Mouse (Mus musculus) limb, embryonic 12.5 days (tissue): ENCODE measurements around the gene Prox2. TPM values are rescaled to one million over a fixed set of nuclear protein-coding genes. Genes with fewer than 3 reads are reported as not detected.

Source experiments
- ATAC-seq: fragments of 200-750 bp; cut with Nextera tagmentation; 2 replicates; pipeline ENCODE4 v1.8.0; 2017; ENCODE audit warnings: low read depth, moderate TSS enrichment; ENCODE audit not compliant: insufficient number of reproducible peaks, insufficient read depth, low FRiP score, low TSS enrichment
- H3K27ac ChIP-seq: fragments of 300-500 bp; sonication (generic); 2 replicates; pipeline ENCODE4 v1.5.1; 2016; ENCODE audit warnings: mild to moderate bottlenecking, moderate library complexity
- H3K27me3 ChIP-seq: fragments of 300-500 bp; sonication (generic); 2 replicates; pipeline ENCODE4 v1.6.1; 2016; ENCODE audit warnings: mild to moderate bottlenecking, moderate library complexity
- H3K36me3 ChIP-seq: fragments of 300-500 bp; sonication (generic); 2 replicates; pipeline ENCODE4 v1.6.1; 2016; ENCODE audit warnings: mild to moderate bottlenecking, moderate library complexity
- H3K4me1 ChIP-seq: fragments of 300-500 bp; sonication (generic); replicated peaks from 2 replicates; pipeline ENCODE4 v1.6.1; 2016
- H3K4me2 ChIP-seq: fragments of 300-500 bp; sonication (generic); 2 replicates; pipeline ENCODE4 v1.6.1; 2016; ENCODE audit warnings: mild to moderate bottlenecking, moderate library complexity
- H3K4me3 ChIP-seq: fragments of 300-500 bp; sonication (generic); replicated peaks from 2 replicates; pipeline ENCODE4 v1.5.1; 2016; ENCODE audit warnings: mild to moderate bottlenecking
- H3K9ac ChIP-seq: fragments of 300-500 bp; sonication (generic); replicated peaks from 2 replicates; pipeline ENCODE4 v1.6.1; 2016; ENCODE audit warnings: mild to moderate bottlenecking, moderate library complexity
- H3K9me3 ChIP-seq: fragments of 300-500 bp; sonication (generic); 2 replicates; pipeline ENCODE4 v1.6.1; 2016; ENCODE audit warnings: mild to moderate bottlenecking, moderate library complexity
- WGBS: fragments of 180-500 bp; shearing (Covaris S2); methylation state at CpG from one replicate; pipeline ENCODE4 v1.1.7; 2016; 5-methylcytosine and 5-hydroxymethylcytosine counted together
- polyA plus RNA-seq: library from polyadenylated mRNA; unstranded; fragments of >200 nt; fragmentation: Nextera tagmentation; extraction: Ambion mirVana; gene quantifications from 2 replicates; pipeline ENCODE4 v1.2.1, GENCODE M21; 2016

Gene Prox2
- polyA plus RNA-seq, 1 experiment from 2014 or later, result 4.2 TPM

DNA sequence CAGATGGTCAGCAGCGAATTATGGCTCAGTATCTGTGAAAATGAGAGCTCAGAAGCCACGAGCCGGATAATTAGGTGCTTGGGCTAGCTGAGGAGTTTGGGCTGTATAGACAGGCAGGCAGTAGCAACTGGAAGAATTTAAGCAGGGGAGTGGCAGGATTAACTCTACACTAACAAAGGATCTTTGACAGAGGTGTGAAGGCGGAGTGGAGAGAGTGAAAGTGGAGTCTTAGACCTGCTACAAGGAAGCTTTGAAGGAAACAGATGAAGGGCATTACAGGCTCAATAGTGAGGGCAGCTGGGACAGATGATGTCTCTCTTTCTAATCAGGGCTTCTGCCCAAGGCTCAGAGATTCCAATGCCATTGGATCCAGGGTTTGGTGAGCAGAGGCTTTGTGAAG, 1.1 kb downstream of the Prox2 start:
- Histone ChIP-seq H3K9ac (no peak overlapping the region), H3K27ac (no peak overlapping the region), H3K4me2 (peak overlapping the region; percentile 91; the same call in 1 of the 2 replicates), H3K9me3 (no peaks in the 10 kb centered on the region), H3K4me3 (no peak overlapping the region), H3K36me3 (peaks cover 9% of the 10 kb centered on the region; the same call in 1 of the 2 replicates), H3K4me1 (peaks cover 33% of the 10 kb centered on the region), H3K27me3 (no peaks in the 10 kb centered on the region)
- WGBS, result 37% methylated on average over 4 of the region's 4 CpGs
- no peak for ATAC-seq

DNA sequence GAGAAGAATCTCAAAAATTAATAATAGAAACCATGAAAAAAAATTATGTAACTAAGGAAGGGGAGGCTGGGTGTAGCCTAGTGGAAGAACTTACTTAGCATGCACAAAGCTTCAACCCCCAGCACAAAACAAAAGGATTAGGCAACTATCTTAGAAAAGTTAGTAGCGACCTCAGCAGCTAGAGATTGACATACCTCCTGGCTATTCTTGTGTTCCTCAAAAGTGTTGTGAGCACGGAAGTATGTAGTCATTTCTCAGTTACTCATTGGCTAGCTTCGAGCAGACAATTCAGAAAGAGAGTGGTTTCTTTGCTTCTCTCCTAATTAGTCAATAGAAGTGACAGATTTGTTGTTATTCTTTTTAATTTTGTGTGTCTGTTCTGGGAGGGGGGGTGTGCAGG, 1.9 kb downstream of the Prox2 start:
- H3K4me2 ChIP-seq, result no peak overlapping the region
- peaks cover 7% of the 10 kb centered on the region; the same call in 1 of the 2 replicates for H3K36me3 ChIP-seq
- 70% methylated on average over 3 of the region's 3 CpGs for WGBS
- no peak overlapping the region for H3K4me3 ChIP-seq
- H3K9me3 ChIP-seq, result no peaks in the 10 kb centered on the region
- H3K9ac ChIP-seq, result no peak overlapping the region
- peaks cover 33% of the 10 kb centered on the region for H3K4me1 ChIP-seq
- no peaks in the 10 kb centered on the region for H3K27me3 ChIP-seq
- H3K27ac ChIP-seq, result no peak overlapping the region
- no peak for ATAC-seq

DNA sequence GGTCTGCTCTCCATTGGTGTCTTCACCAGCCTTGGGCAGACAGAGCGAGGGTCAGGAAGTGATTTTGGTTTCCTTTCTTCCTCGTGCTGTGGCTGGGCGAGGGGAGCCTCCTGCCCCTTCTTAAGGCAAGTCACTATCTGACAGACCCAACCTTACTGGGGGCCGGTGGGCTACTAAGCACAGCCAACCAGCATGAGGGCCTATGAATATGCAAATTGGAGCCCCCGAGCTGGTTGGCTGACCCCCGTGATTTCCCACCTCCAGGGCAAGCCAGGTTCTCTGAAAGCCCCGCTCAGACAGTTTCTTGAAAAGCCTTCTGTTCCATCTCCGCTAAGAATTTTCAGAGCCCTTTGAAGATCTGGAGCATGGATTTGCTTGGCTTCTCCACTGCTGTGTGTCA, 4.3 kb downstream of the Prox2 start:
- Histone ChIP-seq H3K4me3 (peak overlapping the region; percentile 16; the same call in 1 of the 2 replicates), H3K4me2 (peak overlapping the region; percentile 52), H3K27me3 (no peaks in the 10 kb centered on the region), H3K36me3 (no peaks in the 10 kb centered on the region), H3K9me3 (no peaks in the 10 kb centered on the region), H3K27ac (no peak overlapping the region), H3K4me1 (peaks cover 22% of the 10 kb centered on the region), H3K9ac (0 out of 2 replicates have a peak overlapping the region, but pooled peaks have one; percentile 5)
- WGBS, result 3% methylated on average over 8 of the region's 8 CpGs
- no peak for ATAC-seq

DNA sequence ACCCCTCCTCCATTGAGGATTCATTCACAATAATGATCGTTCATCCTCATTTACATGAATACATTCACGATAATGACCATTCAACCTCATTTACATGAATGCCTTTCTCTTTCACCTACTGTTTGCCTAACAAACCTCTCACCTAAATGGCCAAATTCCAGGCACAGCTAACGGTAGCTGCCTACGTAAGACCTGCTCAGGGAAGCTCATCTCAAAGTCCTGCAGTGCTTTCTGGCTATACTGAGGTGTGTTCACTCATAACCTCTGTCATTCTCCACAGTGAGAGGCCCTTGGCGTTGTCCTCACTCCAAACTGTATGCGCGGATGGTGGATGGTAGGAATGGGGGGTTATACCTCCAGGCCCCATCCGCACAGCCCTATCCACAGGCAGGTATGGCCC, 5.8 kb downstream of the Prox2 start:
- no peaks in the 10 kb centered on the region for H3K27me3 ChIP-seq
- H3K9ac ChIP-seq, result no peak overlapping the region
- ATAC-seq, result no peak
- H3K4me3 ChIP-seq, result no peak overlapping the region
- H3K9me3 ChIP-seq, result no peaks in the 10 kb centered on the region
- no peak overlapping the region for H3K27ac ChIP-seq
- H3K4me1 ChIP-seq, result peaks cover 18% of the 10 kb centered on the region
- 86% methylated on average over 8 of the region's 8 CpGs for WGBS
- no peaks in the 10 kb centered on the region for H3K36me3 ChIP-seq
- H3K4me2 ChIP-seq, result no peak overlapping the region

DNA sequence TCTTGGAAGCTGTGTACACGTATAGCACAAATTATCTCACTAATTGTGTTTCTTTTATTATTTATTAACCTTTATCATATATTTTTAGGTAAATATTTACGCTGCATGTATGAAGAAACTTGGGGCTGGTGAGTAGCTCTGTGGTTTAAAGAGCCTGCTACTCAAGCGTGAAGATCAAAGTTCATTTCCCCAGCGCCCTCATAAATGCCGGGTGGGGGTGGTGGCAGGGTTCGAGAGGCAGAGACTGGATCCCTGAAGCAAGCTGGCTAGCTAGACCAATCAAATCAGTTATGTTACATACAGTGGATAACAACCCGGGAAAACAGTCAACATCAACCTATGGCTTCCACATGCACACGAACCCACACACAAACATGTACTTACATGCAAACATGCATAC, 7.5 kb downstream of the Prox2 start:
- H3K4me3 ChIP-seq, result no peak overlapping the region
- ATAC-seq, result no peak
- no peak overlapping the region for H3K4me2 ChIP-seq
- no peak overlapping the region for H3K27ac ChIP-seq
- no peaks in the 10 kb centered on the region for H3K27me3 ChIP-seq
- H3K4me1 ChIP-seq, result peaks cover 11% of the 10 kb centered on the region; the same call in 1 of the 2 replicates
- H3K9ac ChIP-seq, result no peak overlapping the region
- H3K36me3 ChIP-seq, result no peaks in the 10 kb centered on the region
- 68% methylated on average over 8 of the region's 8 CpGs for WGBS
- no peaks in the 10 kb centered on the region for H3K9me3 ChIP-seq

DNA sequence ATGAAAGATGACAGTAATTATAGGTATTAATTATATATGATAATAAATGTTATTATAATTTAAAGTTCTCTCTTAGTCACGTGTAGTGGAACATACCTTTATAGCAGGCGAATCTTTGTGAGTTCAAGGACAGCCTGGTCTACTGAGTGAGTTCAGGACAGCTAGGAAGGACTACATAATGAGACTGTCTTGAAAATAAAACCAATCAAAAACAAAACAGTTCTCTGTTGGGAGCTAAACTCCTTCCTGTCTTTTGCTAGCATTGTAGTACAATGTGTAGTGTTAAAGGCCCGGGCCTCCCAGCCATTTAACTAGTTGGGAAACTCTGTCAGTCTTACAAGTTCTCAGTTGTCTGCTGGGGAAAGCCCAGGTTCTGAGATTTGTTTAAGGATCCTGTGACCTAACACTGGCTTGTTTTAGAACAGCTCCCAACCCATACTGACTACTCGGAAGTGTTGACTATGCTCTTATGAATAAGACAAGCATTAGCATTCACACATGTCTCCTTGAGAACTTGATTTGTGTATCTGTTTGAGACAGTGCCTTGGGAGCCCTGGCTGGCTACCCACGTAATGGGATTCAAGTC, 8.9 kb downstream of the Prox2 start:
- no peak overlapping the region for H3K9ac ChIP-seq
- no peaks in the 10 kb centered on the region for H3K27me3 ChIP-seq
- H3K4me2 ChIP-seq, result no peak overlapping the region
- no peak overlapping the region for H3K27ac ChIP-seq
- no peak overlapping the region for H3K4me3 ChIP-seq
- no peak for ATAC-seq
- H3K4me1 ChIP-seq, result peaks cover 12% of the 10 kb centered on the region
- no peaks in the 10 kb centered on the region for H3K9me3 ChIP-seq
- no peaks in the 10 kb centered on the region for H3K36me3 ChIP-seq
- WGBS, result 82% methylated on average over 5 of the region's 5 CpGs

DNA sequence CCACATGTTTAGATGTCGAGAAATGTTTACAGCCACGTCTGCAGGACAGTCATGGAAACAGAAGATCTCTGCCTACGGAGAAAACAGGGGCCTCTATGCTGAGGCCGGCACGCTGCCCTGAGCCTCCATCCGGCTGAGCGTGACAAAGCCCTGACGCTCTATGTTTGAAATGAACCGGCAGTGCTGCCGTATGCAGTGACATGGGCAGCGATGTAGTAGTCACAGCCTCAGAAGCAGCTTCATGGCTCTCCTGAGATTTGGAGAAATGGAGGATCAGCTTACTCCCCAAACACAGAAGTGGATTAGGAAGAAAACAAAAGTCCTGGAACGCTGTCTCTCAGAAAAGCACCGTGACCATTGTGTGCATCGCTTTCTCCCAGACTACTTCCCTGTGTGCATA, 9.6 kb downstream of the Prox2 start:
- no peak overlapping the region for H3K9ac ChIP-seq
- no peaks in the 10 kb centered on the region for H3K9me3 ChIP-seq
- no peak overlapping the region for H3K4me3 ChIP-seq
- H3K36me3 ChIP-seq, result no peaks in the 10 kb centered on the region
- H3K4me2 ChIP-seq, result no peak overlapping the region; the same call in 1 of the 2 replicates
- H3K27ac ChIP-seq, result no peak overlapping the region
- 63% methylated on average over 14 of the region's 14 CpGs for WGBS
- H3K4me1 ChIP-seq, result peaks cover 10% of the 10 kb centered on the region
- ATAC-seq, result no peak
- H3K27me3 ChIP-seq, result no peaks in the 10 kb centered on the region

DNA sequence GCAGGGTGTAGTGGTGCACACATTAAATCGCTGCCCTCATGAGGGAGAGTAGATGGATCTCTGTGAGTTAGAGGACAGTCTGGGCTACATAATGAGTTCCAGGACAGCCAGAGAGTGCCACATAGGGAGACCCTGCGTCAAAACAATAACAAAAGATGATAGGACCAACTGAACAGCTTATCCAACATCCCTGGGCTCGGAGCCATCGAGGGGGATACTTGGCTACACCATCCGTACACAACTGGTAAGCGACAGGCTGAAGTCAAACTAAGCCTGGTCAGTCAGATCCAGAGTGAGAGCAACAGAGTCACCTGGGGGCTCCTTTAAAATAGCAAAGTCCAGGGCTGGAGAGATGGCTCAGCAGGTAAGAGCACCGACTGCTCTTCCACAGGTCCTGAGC, 14.7 kb downstream of the Prox2 start:
- H3K27ac ChIP-seq, result no peak overlapping the region
- peaks cover 25% of the 10 kb centered on the region for H3K4me1 ChIP-seq
- no peaks in the 10 kb centered on the region for H3K9me3 ChIP-seq
- ATAC-seq, result no peak
- H3K4me2 ChIP-seq, result no peak overlapping the region
- no peak overlapping the region for H3K9ac ChIP-seq
- H3K27me3 ChIP-seq, result no peaks in the 10 kb centered on the region
- WGBS, result 91% methylated on average over 7 of the region's 7 CpGs
- no peak overlapping the region for H3K4me3 ChIP-seq
- no peaks in the 10 kb centered on the region; the same call in 1 of the 2 replicates for H3K36me3 ChIP-seq

DNA sequence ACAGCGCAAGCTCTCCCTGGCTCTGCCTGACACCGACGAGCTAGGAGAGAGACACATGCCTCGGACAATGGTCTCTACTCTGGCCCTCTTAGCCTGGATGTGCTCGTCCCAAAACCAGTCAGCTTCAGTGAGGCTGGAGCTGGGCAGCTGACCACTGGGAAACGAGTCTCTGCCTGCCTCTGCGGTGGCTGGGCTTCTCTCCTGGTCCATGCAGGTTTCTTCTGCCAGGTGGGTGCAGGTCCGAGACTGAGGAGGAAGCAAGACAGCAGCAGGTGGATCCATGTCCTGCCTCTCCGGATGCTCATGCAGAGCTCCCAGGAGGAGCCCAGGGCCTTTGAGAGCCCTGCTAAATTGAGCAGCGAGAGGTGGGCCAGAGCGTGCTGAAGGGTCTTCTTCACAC, 15.4 kb downstream of the Prox2 start:
- H3K9ac ChIP-seq, result no peak overlapping the region
- H3K9me3 ChIP-seq, result no peaks in the 10 kb centered on the region
- no peak overlapping the region for H3K4me3 ChIP-seq
- no peaks in the 10 kb centered on the region for H3K27me3 ChIP-seq
- H3K27ac ChIP-seq, result no peak overlapping the region
- peaks cover 25% of the 10 kb centered on the region for H3K4me1 ChIP-seq
- no peak for ATAC-seq
- peaks cover 6% of the 10 kb centered on the region; the same call in 1 of the 2 replicates for H3K36me3 ChIP-seq
- WGBS, result 86% methylated on average over 11 of the region's 11 CpGs
- H3K4me2 ChIP-seq, result no peak overlapping the region

DNA sequence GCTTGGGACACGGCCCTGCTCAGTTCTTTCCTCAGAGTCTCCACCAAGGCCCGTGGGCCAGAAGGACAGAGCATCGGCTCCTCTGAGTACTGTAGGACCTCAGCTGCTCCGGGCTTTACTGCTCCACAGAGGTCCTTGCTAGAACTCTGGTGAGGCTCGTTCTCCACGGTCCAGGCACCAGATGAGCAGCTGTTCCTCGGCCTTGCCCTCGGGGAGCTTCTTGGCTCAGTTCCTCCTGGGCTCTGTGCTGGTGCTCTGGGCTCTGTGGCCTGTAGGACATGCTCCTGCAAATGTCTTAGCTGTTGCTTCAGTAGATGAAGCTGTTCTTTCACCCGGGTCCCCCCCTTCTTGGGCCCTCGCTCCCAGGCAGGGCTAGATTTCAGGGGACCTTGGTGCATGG, 15.9 kb downstream of the Prox2 start:
- Histone ChIP-seq H3K36me3 (peaks cover 8% of the 10 kb centered on the region), H3K4me3 (no peak overlapping the region), H3K4me2 (no peak overlapping the region), H3K4me1 (peaks cover 25% of the 10 kb centered on the region), H3K27me3 (no peaks in the 10 kb centered on the region), H3K9ac (no peak overlapping the region), H3K9me3 (no peaks in the 10 kb centered on the region), H3K27ac (peak overlapping the region; percentile 26; the same call in 1 of the 2 replicates)
- 73% methylated on average over 10 of the region's 10 CpGs for WGBS
- no peak for ATAC-seq

DNA sequence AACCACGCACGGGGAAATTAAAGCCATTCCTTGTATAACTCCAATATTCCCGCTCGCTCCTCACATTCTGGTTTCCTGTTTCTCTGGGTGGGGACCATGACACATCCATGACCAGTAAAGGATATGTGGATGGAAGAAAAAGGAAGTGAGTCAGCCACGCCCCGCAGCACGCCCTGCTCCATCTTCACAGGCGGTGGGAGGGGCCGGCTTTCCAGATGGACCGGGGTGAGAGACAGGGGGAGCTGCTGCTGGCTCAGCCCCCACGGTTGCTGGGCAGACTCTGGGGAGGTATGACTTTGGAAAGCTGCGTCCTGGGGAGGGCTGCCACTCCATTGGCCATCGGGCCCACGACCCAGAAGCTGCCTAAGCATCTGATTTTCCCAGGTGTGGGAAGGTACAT, 16.5 kb downstream of the Prox2 start:
- Histone ChIP-seq H3K9me3 (peaks cover 3% of the 10 kb centered on the region; the same call in 1 of the 2 replicates), H3K4me3 (no peak overlapping the region), H3K4me1 (peaks cover 25% of the 10 kb centered on the region), H3K27ac (peak overlapping the region; percentile 26; the same call in 1 of the 2 replicates), H3K4me2 (no peak overlapping the region), H3K27me3 (no peaks in the 10 kb centered on the region), H3K9ac (no peak overlapping the region), H3K36me3 (peaks cover 15% of the 10 kb centered on the region)
- 28% methylated on average over 14 of the region's 14 CpGs for WGBS
- no peak for ATAC-seq

DNA sequence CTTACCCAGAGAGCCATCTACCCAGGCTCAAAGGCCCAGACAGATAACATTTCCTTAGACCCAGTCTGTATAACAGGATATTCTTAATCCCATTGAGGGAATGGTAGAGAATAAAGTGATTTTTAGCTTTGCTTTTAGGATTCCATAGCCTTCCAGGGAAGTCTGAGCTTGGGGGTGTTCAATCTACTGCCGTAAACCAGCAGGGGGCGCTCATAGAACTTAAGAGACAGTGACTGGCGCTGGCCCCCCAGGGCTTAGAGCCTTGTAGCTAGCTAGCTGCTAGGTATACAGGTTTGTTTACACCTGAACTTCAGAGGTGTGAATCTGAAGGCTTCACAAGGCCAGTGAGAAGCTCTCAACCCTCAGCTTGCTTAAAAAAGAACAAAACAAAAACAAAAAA, 18.3 kb downstream of the Prox2 start:
- Histone ChIP-seq H3K36me3 (peaks cover 33% of the 10 kb centered on the region), H3K4me1 (peaks cover 30% of the 10 kb centered on the region), H3K9me3 (peaks cover 8% of the 10 kb centered on the region), H3K27me3 (no peaks in the 10 kb centered on the region), H3K4me2 (no peak overlapping the region), H3K27ac (0 out of 2 replicates have a peak overlapping the region, but pooled peaks have one; percentile 12), H3K4me3 (no peak overlapping the region), H3K9ac (no peak overlapping the region)
- WGBS, result 7% methylated on average over 3 of the region's 3 CpGs
- no peak for ATAC-seq
